Mouse (Mus musculus) C3H10T1/2 (cell line): ENCODE measurements around the gene Abcc1. TPM values are rescaled to one million over a fixed set of nuclear protein-coding genes. Genes with fewer than 3 reads are reported as not detected.

Source experiments
- polyA plus RNA-seq, 2 experiments: library from polyadenylated mRNA; unstranded; fragments of >200 nt; fragmentation: generic; extraction: Trizol; gene quantifications; one replicate each; pipeline ENCODE4 v1.2.1; 2012; ENCODE audit warnings: missing spikeins in 2 of 2

Abcc1 gene
- 10 to 100 TPM in 1 of 2 experiments, 1 to 10 TPM in 1; 6.8 to 14.6 TPM for polyA plus RNA-seq

GRCm38 (mm10) chr16:14361362-14362098 is at the start of gene Abcc1:
TSS of gene Abcc1 (plus strand) at chr16:14361558.

GRCm38 (mm10) chr16:14316884-14317876 is 44.2 kb upstream of the Abcc1 start, which contains the start of gene Fopnl:
TSS of gene Fopnl (minus strand) at chr16:14317405.

Other genes with a start within 250 kb of the Abcc1 start
- 10 to 100 TPM; 18.0 to 87.8 TPM for gene Nde1, start 198.3 kb upstream of the Abcc1 start, polyA plus RNA-seq
- 1 to 10 TPM in 1 of 2 experiments, under 1 TPM in 1; 0.74 to 8.4 TPM for gene Marf1, start 198.2 kb upstream of the Abcc1 start, polyA plus RNA-seq
- gene Myh11, start 70.2 kb upstream of the Abcc1 start, polyA plus RNA-seq: under 1 TPM in 1 of 2 experiments, not detected in 1; 0.12 TPM
- gene Fopnl, start 44.2 kb upstream of the Abcc1 start, polyA plus RNA-seq: 10 to 100 TPM; 11.7 to 45.9 TPM
- not detected for gene A630010A05Rik, start 200.8 kb downstream of the Abcc1 start, polyA plus RNA-seq